Mouse (Mus musculus) spleen, adult 2 months (tissue): ENCODE data around the gene Trabd. TPM values are rescaled to one million over a fixed set of nuclear protein-coding genes. Genes with fewer than 3 reads are reported as not detected.

ENCODE experiments used
- DNase-seq, 2 experiments: peaks; one replicate each; pipeline versions ENCODE4 v3.0.0 to v3.0.0-alpha.2; 2012 to 2021; ENCODE audit warnings: low spot score in 2 of 2, low read depth in 1 of 2
- H3K27ac ChIP-seq: fragments of 200-500 bp; 2 replicates; pipeline ENCODE4 v1.5.1; 2012; ENCODE audit warnings: low read length, inconsistent platforms; ENCODE audit not compliant: insufficient read depth
- H3K27me3 ChIP-seq: fragments of 200-500 bp; 2 replicates; pipeline ENCODE4 v1.6.1; 2012; ENCODE audit warnings: mild to moderate bottlenecking, moderate library complexity, low read length, inconsistent platforms; ENCODE audit not compliant: control insufficient read depth, insufficient read depth
- H3K36me3 ChIP-seq: fragments of 200-500 bp; 2 replicates; pipeline ENCODE4 v1.6.1; 2012; ENCODE audit warnings: mild to moderate bottlenecking, low read length, inconsistent platforms; ENCODE audit not compliant: control insufficient read depth, insufficient read depth
- H3K4me1 ChIP-seq: fragments of 200-500 bp; 2 replicates; pipeline ENCODE4 v1.6.1; 2011; ENCODE audit warnings: inconsistent platforms; ENCODE audit not compliant: control insufficient read depth, insufficient read depth, insufficient read length
- H3K4me3 ChIP-seq: fragments of 200-500 bp; 2 replicates; pipeline ENCODE4 v1.5.1; 2011; ENCODE audit warnings: mild to moderate bottlenecking, inconsistent platforms; ENCODE audit not compliant: insufficient read depth, insufficient read length; ENCODE audit errors: extremely low read depth
- CTCF ChIP-seq: fragments of 200-500 bp; IDR thresholded peaks from 2 replicates; pipeline ENCODE4 v1.5.1; 2011; ENCODE audit warnings: mild to moderate bottlenecking, inconsistent platforms; ENCODE audit not compliant: insufficient read depth, insufficient read length, insufficient replicate concordance; ENCODE audit errors: extremely low read depth
- POLR2A ChIP-seq: fragments of 200-500 bp; IDR thresholded peaks from 2 replicates; pipeline ENCODE4 v1.6.1; 2011; ENCODE audit warnings: low read depth, low read length, inconsistent platforms
- WGBS: fragments of 180-500 bp; shearing (Covaris S2); methylation state at CpG from one replicate; pipeline ENCODE4 v1.1.7; 2018; 5-methylcytosine and 5-hydroxymethylcytosine counted together
- polyA plus RNA-seq: library from polyadenylated mRNA; depleted of rRNA; stranded (reverse); fragments of >200 nt; gene quantifications from 2 replicates; pipeline ENCODE4 v1.2.3, GENCODE M21; 2012

Gene Trabd
- polyA plus RNA-seq, 1 experiment, result 59.5 TPM

- 75% methylated on average over 11 of the region's 11 CpGs for WGBS
- H3K4me3 ChIP-seq, result no peak overlapping the region
- peak overlapping the region; percentile 44; the same call in 1 of the 2 replicates for H3K27ac ChIP-seq
- H3K27me3 ChIP-seq, result no peaks in the 10 kb centered on the region
- H3K4me1 ChIP-seq, result peaks cover 16% of the 10 kb centered on the region
- TF ChIP-seq CTCF (no peak), POLR2A (no peak)
- DNase-seq, result no peak
- peaks cover 9% of the 10 kb centered on the region for H3K36me3 ChIP-seq
Measured at GRCm38 (mm10) chr15:89123595-89123994, 48.7 kb downstream of the Trabd start.

DNA sequence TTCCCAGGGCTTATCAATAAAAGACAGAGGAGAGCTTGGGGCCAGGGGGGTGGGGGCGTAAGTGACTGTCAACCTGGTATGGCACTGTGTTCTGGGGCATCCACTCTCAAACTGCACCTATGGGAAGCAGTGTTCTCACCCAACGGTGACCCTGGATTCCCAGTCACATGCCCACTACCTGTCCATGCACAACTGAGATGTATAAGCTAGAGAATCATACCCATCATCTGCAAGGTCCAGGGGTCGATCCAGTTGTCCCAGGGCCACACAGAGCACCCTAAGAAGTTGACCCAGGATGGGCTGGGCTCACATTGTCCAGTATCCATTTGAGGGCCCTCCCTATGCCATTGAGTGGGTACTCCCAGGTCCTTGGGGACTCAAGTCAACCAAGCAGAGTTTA, 49.4 kb downstream of the Trabd start:
- peaks cover 21% of the 10 kb centered on the region for H3K4me1 ChIP-seq
- peaks cover 9% of the 10 kb centered on the region for H3K36me3 ChIP-seq
- TF ChIP-seq POLR2A, result no peak
- TF ChIP-seq CTCF, result no peak
- no peaks in the 10 kb centered on the region for H3K27me3 ChIP-seq
- WGBS, result 96% methylated on average over 3 of the region's 3 CpGs
- no peak for DNase-seq
- no peak overlapping the region for H3K27ac ChIP-seq
- no peak overlapping the region for H3K4me3 ChIP-seq

GRCm38 (mm10) chr15:89125351-89125750, 50.4 kb downstream of the Trabd start:
- WGBS, result 94% methylated on average over 9 of the region's 9 CpGs
- Histone ChIP-seq H3K36me3 (peaks cover 7% of the 10 kb centered on the region), H3K4me3 (no peak overlapping the region), H3K4me1 (peaks cover 28% of the 10 kb centered on the region), H3K27me3 (no peaks in the 10 kb centered on the region), H3K27ac (no peak overlapping the region)
- TF ChIP-seq CTCF, result no peak
- TF ChIP-seq POLR2A, result no peak
- DNase-seq, result no peak

- H3K36me3 ChIP-seq, result peaks cover 7% of the 10 kb centered on the region
- H3K4me1 ChIP-seq, result peaks cover 37% of the 10 kb centered on the region
- TF ChIP-seq CTCF, result no peak
- TF ChIP-seq POLR2A, result no peak
- 93% methylated on average over 8 of the region's 8 CpGs for WGBS
- no peak for DNase-seq
- H3K4me3 ChIP-seq, result no peak overlapping the region
- H3K27me3 ChIP-seq, result no peaks in the 10 kb centered on the region
- no peak overlapping the region for H3K27ac ChIP-seq
Measured at GRCm38 (mm10) chr15:89126622-89127021, 51.7 kb downstream of the Trabd start.

GRCm38 (mm10) chr15:89127364-89127940, 52.5 kb downstream of the Trabd start:
- H3K27me3 ChIP-seq, result no peaks in the 10 kb centered on the region
- H3K4me3 ChIP-seq, result peak overlapping the region; percentile 69; the same call in 1 of the 2 replicates
- peaks cover 7% of the 10 kb centered on the region for H3K36me3 ChIP-seq
- no peak overlapping the region for H3K27ac ChIP-seq
- DNase-seq, result no peak
- TF ChIP-seq POLR2A (no peak), CTCF (no peak)
- 64% methylated on average over 8 of the region's 8 CpGs for WGBS
- peaks cover 37% of the 10 kb centered on the region for H3K4me1 ChIP-seq

- Histone ChIP-seq H3K27me3 (no peaks in the 10 kb centered on the region), H3K4me3 (peak within 1 kb of the TSS; percentile 69), H3K4me1 (peaks cover 37% of the 10 kb centered on the region), H3K27ac (peak within 1 kb of the TSS; percentile 93), H3K36me3 (peaks cover 7% of the 10 kb centered on the region)
- DNase-seq, result peak; percentile 80 to 89
- TF ChIP-seq POLR2A, result peak; percentile 66
- TF ChIP-seq CTCF, result peak; percentile 69; the same call in 1 of the 2 replicates
- 4% methylated on average over 36 of the region's 36 CpGs for WGBS
Measured at GRCm38 (mm10) chr15:89128382-89129350, 53.7 kb downstream of the Trabd start, which contains the start of gene Hdac10. Gene Hdac10, minus strand, starts transcription at chr15:89128700.
